10 mouse cellular contexts compared by ENCODE assay signal in genomic region chr9:62360889-62361288, GRCm38 (mm10). TPM values are rescaled to one million over a fixed set of nuclear protein-coding genes. Genes with fewer than 3 reads are reported as not detected.
A peak's percentile ranks its signal among the peaks of the same experiment; 100 is the strongest.
DNase-seq lines count a peak whose midpoint lies in the region; ATAC-seq and TF ChIP-seq lines count a peak whose summit lies in the region.
"Had no signal": no experiment of that assay in that cellular context is flagged by ENCODE, and none has a peak within 500 bp of the region (broad histone marks: within the 10 kb centered on the region; RNA-seq: fewer than 3 reads in every experiment).

No protein-coding gene starts in this region.

- H3K27me3 ChIP-seq in hindbrain, embryonic 10.5 days (ENCODE audit: insufficient read depth, poor library complexity, severe bottlenecking) = no peaks in the 10 kb centered on the region
- no peaks in the 10 kb centered on the region for H3K27me3 ChIP-seq in hindbrain, embryonic 11.5 days (ENCODE audit: control insufficient read depth, insufficient read depth, low read length)
- H3K27me3 ChIP-seq in lung, postnatal 0 days (replicated peaks; ENCODE audit: insufficient read depth, low read length) = no peaks in the 10 kb centered on the region
- H3K27me3 ChIP-seq: stomach, embryonic 15.5 days had no signal

- TF ChIP-seq EP300 in lung, postnatal 0 days (IDR thresholded peaks at IDR 0.05) = no peak

- 46% methylated on average over 4 of the region's 4 CpGs for WGBS in hindbrain, embryonic 10.5 days
- 44% methylated on average over 4 of the region's 4 CpGs for WGBS in hindbrain, embryonic 11.5 days
- 21% methylated on average over 4 of the region's 4 CpGs for WGBS in lung, postnatal 0 days

- H3K4me2 ChIP-seq in hindbrain, embryonic 11.5 days (replicated peaks; ENCODE audit: low read depth, low read length) = no peak overlapping the region
- no peak overlapping the region for H3K4me2 ChIP-seq in lung, postnatal 0 days (replicated peaks; ENCODE audit: low read depth, low read length)
- H3K4me2 ChIP-seq: stomach, embryonic 15.5 days had no signal

- TF ChIP-seq CTCF in lung, postnatal 0 days (IDR thresholded peaks at IDR 0.05) = peak; percentile 16; the same call in 1 of the 2 replicates

- peak; percentile 31 for DNase-seq in cerebellum, adult 9-11 months
- DNase-seq in cerebellum, adult 8-10 months = no peak
- DNase-seq in hindbrain, embryonic 10.5 days (ENCODE audit: low spot score) = no peak
- no peak for DNase-seq in hindbrain, embryonic 11.5 days (ENCODE audit: low spot score)
- peak; percentile 61 for DNase-seq in lung, postnatal 0 days (ENCODE audit: low spot score)
- no peak for DNase-seq in lung, postnatal 10 days
- no peak for DNase-seq in spleen, adult 18-20 months
- DNase-seq in yolk sac, embryonic 10.5 days (ENCODE audit: low spot score) = no peak
- DNase-seq: gastrocnemius, postnatal 25 days had no signal

- no peak for ATAC-seq in hindbrain, embryonic 11.5 days (ENCODE audit: low FRiP score)
- peak; percentile 18 for ATAC-seq in lung, postnatal 0 days

- H3K36me3 ChIP-seq in hindbrain, embryonic 10.5 days = peaks cover 50% of the 10 kb centered on the region
- no peaks in the 10 kb centered on the region for H3K36me3 ChIP-seq in hindbrain, embryonic 11.5 days (ENCODE audit: control insufficient read depth, insufficient read depth, low read length)
- H3K36me3 ChIP-seq in lung, postnatal 0 days (ENCODE audit: insufficient read depth, low read length) = no peaks in the 10 kb centered on the region
- H3K36me3 ChIP-seq: stomach, embryonic 15.5 days had no signal

- H3K9me3 ChIP-seq in hindbrain, embryonic 10.5 days = no peaks in the 10 kb centered on the region
- no peaks in the 10 kb centered on the region for H3K9me3 ChIP-seq in hindbrain, embryonic 11.5 days (ENCODE audit: control insufficient read depth, low read length)
- H3K9me3 ChIP-seq in lung, postnatal 0 days (ENCODE audit: low read length) = no peaks in the 10 kb centered on the region
- H3K9me3 ChIP-seq: stomach, embryonic 15.5 days had no signal

- peak overlapping the region; percentile 36; the same call in 1 of the 2 replicates for H3K27ac ChIP-seq in hindbrain, embryonic 10.5 days
- H3K27ac ChIP-seq in hindbrain, embryonic 11.5 days (ENCODE audit: low read depth, low read length) = no peak overlapping the region
- H3K27ac ChIP-seq in lung, postnatal 0 days (ENCODE audit: low read length) = peak overlapping the region; percentile 57; the same call in 1 of the 2 replicates

- peaks cover 73% of the 10 kb centered on the region for H3K4me1 ChIP-seq in hindbrain, embryonic 10.5 days (replicated peaks)
- H3K4me1 ChIP-seq in hindbrain, embryonic 11.5 days (replicated peaks; ENCODE audit: control insufficient read depth, insufficient read depth, low read length) = peaks cover 23% of the 10 kb centered on the region
- H3K4me1 ChIP-seq in lung, postnatal 0 days (ENCODE audit: insufficient read depth, low read depth, low read length) = peaks cover 38% of the 10 kb centered on the region

- H3K4me3 ChIP-seq in hindbrain, embryonic 10.5 days = no peak overlapping the region
- H3K4me3 ChIP-seq in hindbrain, embryonic 11.5 days (ENCODE audit: low read depth, low read length) = no peak overlapping the region
- no peak overlapping the region for H3K4me3 ChIP-seq in lung, postnatal 0 days (ENCODE audit: low read depth, low read length)
- H3K4me3 ChIP-seq: stomach, embryonic 15.5 days had no signal

- H3K9ac ChIP-seq in hindbrain, embryonic 11.5 days (ENCODE audit: low read depth, low read length) = no peak overlapping the region
- H3K9ac ChIP-seq in lung, postnatal 0 days (replicated peaks; ENCODE audit: low read depth) = no peak overlapping the region
- H3K9ac ChIP-seq: stomach, embryonic 15.5 days had no signal

RNA-seq across cellular contexts. Expression of gene Anp32a, which starts 19.8 kb away (rescaled TPM):
- 211 and 251 TPM in 2 replicates for polyA plus RNA-seq in hindbrain, embryonic 10.5 days (2016; fragmentation: Nextera tagmentation; extraction: Ambion mirVana)
- polyA plus RNA-seq in hindbrain, embryonic 11.5 days (2014; fragmentation: Nextera tagmentation; extraction: Ambion mirVana) = 220 and 221 TPM in 2 replicates
- 101 and 141 TPM in 2 replicates for polyA plus RNA-seq in lung, postnatal 0 days (2015; fragmentation: Nextera tagmentation; extraction: Ambion mirVana)

Comparison
In these comparisons a context has a peak if more than half of its experiments do, and no peak if none do; other contexts are left out.
1. DNase-seq: peak in cerebellum, adult 9-11 months (single experiment) and lung, postnatal 0 days (single experiment); none in cerebellum, adult 8-10 months (single experiment), hindbrain, embryonic 10.5 days (single experiment), hindbrain, embryonic 11.5 days (single experiment), lung, postnatal 10 days (single experiment), spleen, adult 18-20 months (0 of 2) and yolk sac, embryonic 10.5 days (single experiment).